8 mouse cellular contexts compared by ENCODE assay signal in genomic region chr2:161511101-161511759, GRCm38 (mm10).
DNase-seq lines count a peak whose midpoint lies in the region; TF ChIP-seq lines count a peak whose summit lies in the region.

No protein-coding gene starts in this region.

- DNase-seq in heart, adult 2 months: no peak
- no peak for DNase-seq in heart, adult 8-10 months (ENCODE audit: low spot score)
- no peak for DNase-seq in hindbrain, embryonic 10.5 days (ENCODE audit: low spot score)
- no peak for DNase-seq in midbrain, embryonic 10.5 days (ENCODE audit: low spot score)
- no peak for DNase-seq in ovary, adult 18-20 months (ENCODE audit: low spot score)
- DNase-seq in gastrocnemius, postnatal 25 days: no peak
- DNase-seq in left cerebral cortex, postnatal 25 days (ENCODE audit: low spot score in 2 of 2): no peak

- WGBS in heart, adult 2 months: 18% methylated on average over 8 of the region's 8 CpGs
- 15% methylated on average over 8 of the region's 8 CpGs for WGBS in bone marrow, adult 2 months
- WGBS in hindbrain, embryonic 10.5 days: 17% methylated on average over 8 of the region's 8 CpGs
- 21% methylated on average over 8 of the region's 8 CpGs for WGBS in midbrain, embryonic 10.5 days

- no peaks in the 10 kb centered on the region for H3K79me2 ChIP-seq in heart, adult 2 months (replicated peaks; ENCODE audit: control insufficient read depth, insufficient read depth, low read length)

- peak overlapping the region; percentile 63 for H3K9ac ChIP-seq in heart, adult 2 months (ENCODE audit: low read depth, low read length)

- TF ChIP-seq CTCF in heart, adult 2 months (IDR thresholded peaks at IDR 0.05): no peak
- TF ChIP-seq CTCF in bone marrow, adult 2 months (IDR thresholded peaks at IDR 0.05; ENCODE audit: control insufficient read depth, insufficient read depth, low read length): no peak

- H3K27me3 ChIP-seq in heart, adult 2 months (ENCODE audit: control insufficient read depth, insufficient read depth, low read length): no peaks in the 10 kb centered on the region
- H3K27me3 ChIP-seq in hindbrain, embryonic 10.5 days (ENCODE audit: insufficient read depth, poor library complexity, severe bottlenecking): no peaks in the 10 kb centered on the region
- H3K27me3 ChIP-seq in midbrain, embryonic 10.5 days (ENCODE audit: low read depth, poor library complexity, severe bottlenecking): no peaks in the 10 kb centered on the region

- TF ChIP-seq EP300 in heart, adult 2 months (IDR thresholded peaks at IDR 0.05; ENCODE audit: insufficient read depth, low read depth, low read length): no peak

- no peak overlapping the region for H3K4me3 ChIP-seq in heart, adult 2 months
- peak overlapping the region; percentile 36 for H3K4me3 ChIP-seq in bone marrow, adult 2 months (replicated peaks; ENCODE audit: control insufficient read depth, low read depth, low read length)
- peak overlapping the region; percentile 63 for H3K4me3 ChIP-seq in hindbrain, embryonic 10.5 days
- peak overlapping the region; percentile 62 for H3K4me3 ChIP-seq in midbrain, embryonic 10.5 days

- peaks cover 1% of the 10 kb centered on the region; the same call in 1 of the 2 replicates for H3K4me1 ChIP-seq in heart, adult 2 months (ENCODE audit: control insufficient read depth, insufficient read depth, low read length)
- no peaks in the 10 kb centered on the region for H3K4me1 ChIP-seq in bone marrow, adult 2 months (ENCODE audit: control insufficient read depth, insufficient read depth, low read length)
- peaks cover 14% of the 10 kb centered on the region; the same call in 1 of the 2 replicates for H3K4me1 ChIP-seq in hindbrain, embryonic 10.5 days (replicated peaks)
- peaks cover 16% of the 10 kb centered on the region for H3K4me1 ChIP-seq in midbrain, embryonic 10.5 days

- no peak overlapping the region; the same call in 1 of the 2 replicates for H3K27ac ChIP-seq in heart, adult 2 months
- no peak overlapping the region for H3K27ac ChIP-seq in bone marrow, adult 2 months (ENCODE audit: control insufficient read depth, insufficient read depth, low read depth, low read length, poor library complexity)
- H3K27ac ChIP-seq in hindbrain, embryonic 10.5 days: peak overlapping the region; percentile 84
- H3K27ac ChIP-seq in midbrain, embryonic 10.5 days (replicated peaks): peak overlapping the region; percentile 85

- peaks cover 1% of the 10 kb centered on the region; the same call in 1 of the 2 replicates for H3K36me3 ChIP-seq in heart, adult 2 months (ENCODE audit: control insufficient read depth, insufficient read depth, low read length)
- H3K36me3 ChIP-seq in hindbrain, embryonic 10.5 days: no peaks in the 10 kb centered on the region
- H3K36me3 ChIP-seq in midbrain, embryonic 10.5 days: no peaks in the 10 kb centered on the region

- no peaks in the 10 kb centered on the region for H3K9me3 ChIP-seq in hindbrain, embryonic 10.5 days
- H3K9me3 ChIP-seq in midbrain, embryonic 10.5 days (replicated peaks): no peaks in the 10 kb centered on the region

- intact Hi-C loops in heart, adult 2 months (cut with DNase I): no loop called here
- intact Hi-C loops in left cerebral cortex, postnatal 25 days (cut with DNase I): no loop called here

- no peak for TF ChIP-seq POLR2A in heart, adult 2 months (IDR thresholded peaks at IDR 0.05; ENCODE audit: insufficient read depth, low read depth, low read length)
- TF ChIP-seq POLR2A in bone marrow, adult 2 months (IDR thresholded peaks at IDR 0.05; ENCODE audit: borderline replicate concordance, control insufficient read depth, low read depth, low read length): no peak

Comparison
In these comparisons a context has a peak if more than half of its experiments do, and no peak if none do; other contexts are left out.
1. H3K27ac ChIP-seq: peak in hindbrain, embryonic 10.5 days (single experiment) and midbrain, embryonic 10.5 days (single experiment); none in heart, adult 2 months (single experiment) and bone marrow, adult 2 months (single experiment).